In the genomic region with DNA sequence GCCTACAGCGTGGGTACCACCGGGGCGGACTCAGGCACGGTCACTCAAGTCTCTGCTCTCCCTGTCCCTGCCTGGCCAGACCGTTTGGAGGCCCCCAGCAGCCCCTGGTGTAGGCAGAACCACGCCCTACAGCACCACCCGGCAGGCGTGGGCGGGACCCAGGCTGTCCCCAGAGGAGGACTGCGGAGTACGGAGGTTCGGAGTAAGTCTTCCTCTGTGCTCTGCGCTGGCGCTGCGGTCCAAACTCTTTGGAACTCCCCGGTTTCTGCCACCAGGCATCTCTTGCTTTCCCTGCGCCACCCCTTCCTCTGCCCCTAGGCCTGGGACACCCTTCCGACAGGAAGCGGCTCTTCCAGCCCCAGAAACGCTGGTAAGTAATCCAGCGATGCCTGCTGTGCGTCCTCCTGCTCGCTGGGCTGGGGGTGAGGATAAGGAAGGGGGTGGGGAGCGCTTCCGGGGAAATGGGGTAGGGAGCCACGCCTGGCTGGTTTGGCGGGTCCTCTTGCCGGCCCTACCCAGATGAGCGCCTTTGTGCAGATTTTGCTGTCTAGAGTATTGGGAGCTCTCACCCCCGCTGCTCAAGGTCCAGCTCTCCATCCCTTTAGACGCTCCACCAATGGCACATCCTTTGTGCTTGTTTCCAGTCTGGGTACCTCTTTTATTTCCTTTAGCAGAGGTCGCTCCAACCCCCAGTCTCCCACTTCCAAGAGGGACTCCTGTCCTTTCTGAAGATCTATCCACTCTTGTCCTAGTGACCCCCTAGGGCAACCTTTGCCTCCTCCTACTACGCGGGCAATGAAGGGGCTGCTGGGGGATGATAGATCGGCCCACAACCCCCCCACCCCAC, we compare ENCODE assay signal across 8 mouse cellular contexts. TPM values are rescaled to one million over a fixed set of nuclear protein-coding genes. Genes with fewer than 3 reads are reported as not detected.
DNase-seq lines count a peak whose midpoint lies in the region.

A gene (plus strand): TSS at position 144 of the 847 bp plus-strand sequence.

- peak; percentile 52 to 58 for DNase-seq in CD8-positive naive resting alpha-beta T cell, adult 2 months (ENCODE audit: low read depth in 2 of 2, low spot score in 2 of 2)
- peak; percentile 65 to 75 for DNase-seq in adrenal gland, postnatal 36 days
- DNase-seq in frontal cortex, adult 2 months (ENCODE audit: extremely low spot score in 1 of 2, low spot score in 1 of 2), result peak; percentile 28 to 44
- peak; percentile 73 for DNase-seq in hindbrain, embryonic 10.5 days (ENCODE audit: low spot score)
- DNase-seq in layer of hippocampus, postnatal 25 days (ENCODE audit: extremely low spot score in 1 of 2, low spot score in 1 of 2), result peak; percentile 30 to 46
- peak; percentile 75 for DNase-seq in lung, postnatal 14 days
- DNase-seq in ovary, postnatal 36 days (ENCODE audit: low spot score), result peak; percentile 65
- peak; percentile 48 for DNase-seq in urinary bladder, adult 2 months (ENCODE audit: low spot score)

- no peaks in the 10 kb centered on the region for H3K9me3 ChIP-seq in hindbrain, embryonic 10.5 days

- peak within 1 kb of the TSS; percentile 92 for H3K27ac ChIP-seq in hindbrain, embryonic 10.5 days

- H3K4me3 ChIP-seq in hindbrain, embryonic 10.5 days, result peak within 1 kb of the TSS; percentile 75

- peaks cover 3% of the 10 kb centered on the region; the same call in 1 of the 2 replicates for H3K27me3 ChIP-seq in hindbrain, embryonic 10.5 days (ENCODE audit: insufficient read depth, poor library complexity, severe bottlenecking)

- peaks cover 45% of the 10 kb centered on the region for H3K4me1 ChIP-seq in hindbrain, embryonic 10.5 days (replicated peaks)

- 0% methylated on average over 35 of the region's 35 CpGs for WGBS in hindbrain, embryonic 10.5 days

- H3K36me3 ChIP-seq in hindbrain, embryonic 10.5 days, result peaks cover 34% of the 10 kb centered on the region

RNA-seq across cellular contexts. Expression of the gene that starts here (rescaled TPM):
- 1 to 10 TPM; 7.8 to 9.8 TPM for total RNA-seq in adrenal gland, postnatal 36 days (2021)
- 15.2 and 18.1 TPM in 2 replicates for polyA plus RNA-seq in frontal cortex, adult 2 months (2012; rRNA removed)
- polyA plus RNA-seq in hindbrain, embryonic 10.5 days (2016; fragmentation: Nextera tagmentation; extraction: Ambion mirVana), result 48.1 and 51.3 TPM in 2 replicates
- total RNA-seq in layer of hippocampus, postnatal 25 days (2021), result 10 to 100 TPM; 15.7 to 18.8 TPM
- polyA plus RNA-seq in urinary bladder, adult 2 months (2012; rRNA removed), result 48.9 and 57.9 TPM in 2 replicates

Comparison
In these comparisons a context has a peak if more than half of its experiments do, and no peak if none do; other contexts are left out.
1. Peak in every context shown above with its lines: DNase-seq, H3K4me3 ChIP-seq and H3K27ac ChIP-seq.